Mouse (Mus musculus) heart, adult 11 months (tissue): ENCODE measurements around the gene Tmem209.
A peak's percentile ranks its signal among the peaks of the same experiment; 100 is the strongest.

Experiments used
- DNase-seq: peaks from one replicate; pipeline ENCODE4 v3.0.0; 2022

Tmem209 gene

GRCm38 (mm10) chr6:30460750-30461446, 48.7 kb downstream of the Tmem209 start:
- peak; percentile 96 for DNase-seq

- DNase-seq, result peak; percentile 96
Observed at GRCm38 (mm10) chr6:30459811-30460749, 49.5 kb downstream of the Tmem209 start.

GRCm38 (mm10) chr6:30459056-30459747, 50.4 kb downstream of the Tmem209 start:
- peak; percentile 91 for DNase-seq

GRCm38 (mm10) chr6:30458626-30459025, 51.0 kb downstream of the Tmem209 start:
- no peak for DNase-seq

- no peak for DNase-seq
Observed at GRCm38 (mm10) chr6:30456991-30457390, 52.6 kb downstream of the Tmem209 start.

GRCm38 (mm10) chr6:30439576-30439975, 70.0 kb downstream of the Tmem209 start:
- DNase-seq, result peak; percentile 78

- DNase-seq, result peak; percentile 8
Observed at GRCm38 (mm10) chr6:30437054-30437453, 72.5 kb downstream of the Tmem209 start.

GRCm38 (mm10) chr6:30436476-30436875, 73.1 kb downstream of the Tmem209 start:
- peak; percentile 77 for DNase-seq

GRCm38 (mm10) chr6:30432461-30433192, 77.0 kb downstream of the Tmem209 start:
- peak; percentile 15 for DNase-seq
